Mouse (Mus musculus): ENCODE measurements around the gene Gin1. TPM values are rescaled to one million over a fixed set of nuclear protein-coding genes. Genes with fewer than 3 reads are reported as not detected.
"Not testable (repeated sequence)": the region's sequence is repeated elsewhere in the genome, so short reads cannot be mapped to it uniquely, and the experiment has no call there.

The Gin1 gene
- polyA plus RNA-seq, 1 experiment: 2.9 TPM

DNA sequence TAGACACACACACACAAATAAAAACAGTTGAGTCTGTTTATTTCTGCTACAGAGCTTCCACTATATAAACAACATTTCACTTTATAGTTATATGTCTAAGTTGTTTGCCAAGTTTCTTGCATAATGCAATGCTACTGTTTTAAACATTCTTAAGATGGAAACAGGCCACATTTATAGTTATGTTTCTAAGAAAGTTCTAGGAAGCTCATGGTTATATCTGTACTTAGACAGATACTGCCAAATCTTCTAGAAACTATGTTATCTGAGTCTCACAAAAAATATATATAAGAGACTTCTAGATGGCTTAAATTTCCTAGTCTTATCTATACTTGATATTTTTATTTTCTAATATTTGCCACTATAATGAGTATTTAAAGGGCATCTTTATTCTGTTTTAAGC lies 16.8 kb upstream of the Gin1 start:
- Histone ChIP-seq H3K36me3 (ENCODE audit: control insufficient read depth, insufficient read depth, low read length) (no peaks in the 10 kb centered on the region; the same call in none of the 2 replicates), H3K4me1 (ENCODE audit: control insufficient read depth, insufficient read depth, low read length) (no peaks in the 10 kb centered on the region), H3K4me3 (ENCODE audit: insufficient read depth, low read depth, low read length) (no peak overlapping the region), H3K27me3 (replicated peaks; ENCODE audit: control insufficient read depth, insufficient read depth, low read length) (no peaks in the 10 kb centered on the region), H3K27ac (ENCODE audit: insufficient read depth, low read depth, low read length) (no peak overlapping the region)
- TF ChIP-seq CTCF (conservative IDR thresholded peaks at IDR 0.05; ENCODE audit: insufficient read depth, insufficient read length, low read depth, low read length) (no peak), POLR2A (IDR thresholded peaks at IDR 0.05; ENCODE audit: low read depth, low read length) (no peak)
- no peak for DNase-seq

DNA sequence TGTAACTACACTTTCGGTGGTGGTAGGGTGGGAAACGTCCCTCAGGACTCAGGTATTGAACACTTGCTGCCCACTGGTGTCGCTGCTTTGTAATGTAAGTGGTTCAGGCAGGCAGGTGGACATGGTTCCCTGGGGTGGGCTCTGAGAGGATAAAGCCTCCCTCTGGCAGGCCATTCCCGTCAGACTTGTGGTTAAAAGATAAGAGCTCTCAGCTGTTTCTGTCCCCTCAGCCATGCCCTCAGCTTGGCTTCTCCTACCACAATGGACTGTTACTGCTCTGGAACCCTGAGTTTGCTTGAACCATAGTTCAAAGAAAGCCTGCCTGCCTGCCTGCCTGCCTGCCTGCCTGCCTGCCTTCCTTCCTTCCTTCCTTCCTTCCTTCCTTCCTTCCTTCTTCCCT lies 15.6 kb upstream of the Gin1 start:
- H3K36me3 ChIP-seq (ENCODE audit: control insufficient read depth, insufficient read depth, low read length): no peaks in the 10 kb centered on the region; the same call in none of the 2 replicates
- no peak overlapping the region for H3K4me3 ChIP-seq (ENCODE audit: insufficient read depth, low read depth, low read length)
- TF ChIP-seq POLR2A (IDR thresholded peaks at IDR 0.05; ENCODE audit: low read depth, low read length): no peak
- no peak for TF ChIP-seq CTCF (conservative IDR thresholded peaks at IDR 0.05; ENCODE audit: insufficient read depth, insufficient read length, low read depth, low read length)
- 83% methylated on average over 4 of the region's 4 CpGs for WGBS
- no peak overlapping the region for H3K27ac ChIP-seq (ENCODE audit: insufficient read depth, low read depth, low read length)
- no peaks in the 10 kb centered on the region for H3K4me1 ChIP-seq (ENCODE audit: control insufficient read depth, insufficient read depth, low read length)
- no peaks in the 10 kb centered on the region for H3K27me3 ChIP-seq (replicated peaks; ENCODE audit: control insufficient read depth, insufficient read depth, low read length)
- no peak for DNase-seq

- H3K4me3 ChIP-seq (ENCODE audit: insufficient read depth, low read depth, low read length): no peak overlapping the region
- DNase-seq: peak; percentile 34
- no peaks in the 10 kb centered on the region for H3K27me3 ChIP-seq (replicated peaks; ENCODE audit: control insufficient read depth, insufficient read depth, low read length)
- no peaks in the 10 kb centered on the region; the same call in 1 of the 2 replicates for H3K4me1 ChIP-seq (ENCODE audit: control insufficient read depth, insufficient read depth, low read length)
- H3K27ac ChIP-seq (ENCODE audit: insufficient read depth, low read depth, low read length): no peak overlapping the region
- TF ChIP-seq POLR2A (IDR thresholded peaks at IDR 0.05; ENCODE audit: low read depth, low read length): no peak
- H3K36me3 ChIP-seq (ENCODE audit: control insufficient read depth, insufficient read depth, low read length): no peaks in the 10 kb centered on the region; the same call in 1 of the 2 replicates
These were observed 10.1 kb upstream of the Gin1 start for GRCm38 (mm10) chr1:97759841-97760240.

DNA sequence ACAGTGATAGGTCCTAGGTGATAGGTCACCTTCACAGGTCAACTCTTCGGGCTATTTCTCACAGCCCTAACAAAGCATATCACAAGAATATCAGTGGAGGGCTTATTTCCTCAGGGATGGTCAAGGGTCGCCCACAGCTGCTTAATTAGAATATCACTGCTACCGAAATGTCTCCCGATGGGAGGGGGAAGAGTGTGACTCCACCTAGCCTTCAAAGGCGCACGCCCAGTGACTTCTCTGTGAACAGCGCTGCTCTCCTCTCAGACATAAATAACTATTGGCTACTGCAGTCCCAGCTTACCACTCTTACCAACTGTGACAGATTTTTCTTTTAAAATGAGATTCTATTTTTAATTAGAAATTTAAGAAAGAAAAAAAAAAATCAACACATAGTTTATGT lies 9.4 kb upstream of the Gin1 start:
- Histone ChIP-seq H3K27ac (ENCODE audit: insufficient read depth, low read depth, low read length) (0 out of 2 replicates have a peak overlapping the region, but pooled peaks have one; percentile 31), H3K27me3 (replicated peaks; ENCODE audit: control insufficient read depth, insufficient read depth, low read length) (no peaks in the 10 kb centered on the region), H3K36me3 (ENCODE audit: control insufficient read depth, insufficient read depth, low read length) (no peaks in the 10 kb centered on the region; the same call in 1 of the 2 replicates), H3K4me1 (ENCODE audit: control insufficient read depth, insufficient read depth, low read length) (no peaks in the 10 kb centered on the region; the same call in 1 of the 2 replicates), H3K4me3 (ENCODE audit: insufficient read depth, low read depth, low read length) (no peak overlapping the region)
- TF ChIP-seq CTCF (conservative IDR thresholded peaks at IDR 0.05; ENCODE audit: insufficient read depth, insufficient read length, low read depth, low read length): no peak
- TF ChIP-seq POLR2A (IDR thresholded peaks at IDR 0.05; ENCODE audit: low read depth, low read length): no peak
- no peak for DNase-seq
- WGBS: 73% methylated on average over 7 of the region's 7 CpGs

GRCm38 (mm10) chr1:97761477-97761876 lies 8.5 kb upstream of the Gin1 start:
- no peak overlapping the region for H3K4me3 ChIP-seq (ENCODE audit: insufficient read depth, low read depth, low read length)
- no peaks in the 10 kb centered on the region for H3K27me3 ChIP-seq (replicated peaks; ENCODE audit: control insufficient read depth, insufficient read depth, low read length)
- no peak for DNase-seq
- no peak for TF ChIP-seq CTCF (conservative IDR thresholded peaks at IDR 0.05; ENCODE audit: insufficient read depth, insufficient read length, low read depth, low read length)
- no peak for TF ChIP-seq POLR2A (IDR thresholded peaks at IDR 0.05; ENCODE audit: low read depth, low read length)
- WGBS: 82% methylated on average over 6 of the region's 6 CpGs
- H3K4me1 ChIP-seq (ENCODE audit: control insufficient read depth, insufficient read depth, low read length): no peaks in the 10 kb centered on the region; the same call in 1 of the 2 replicates
- H3K27ac ChIP-seq (ENCODE audit: insufficient read depth, low read depth, low read length): no peak overlapping the region
- H3K36me3 ChIP-seq (ENCODE audit: control insufficient read depth, insufficient read depth, low read length): no peaks in the 10 kb centered on the region; the same call in 1 of the 2 replicates

DNA sequence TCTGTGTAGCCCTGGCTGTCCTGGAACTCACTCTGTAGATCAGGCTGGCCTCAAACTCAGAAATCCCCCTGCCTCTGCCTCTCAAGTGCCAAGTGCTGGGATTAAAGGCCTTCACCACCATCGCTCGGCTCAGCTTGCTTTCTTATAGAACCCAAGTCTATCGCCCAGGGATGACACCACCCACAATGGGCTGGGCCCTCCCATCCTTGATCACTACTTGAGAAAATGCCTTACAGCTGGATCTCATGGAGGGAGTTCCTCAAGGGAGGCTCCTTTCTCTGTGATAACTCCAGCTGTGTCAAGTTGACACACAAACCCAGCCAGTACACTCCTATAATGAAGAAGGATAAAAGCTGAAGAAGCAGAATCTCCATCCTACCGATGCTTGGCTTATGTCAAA lies 4.3 kb upstream of the Gin1 start:
- 85% methylated on average over 4 of the region's 4 CpGs for WGBS
- not testable (repeated sequence) for H3K4me1 ChIP-seq (ENCODE audit: control insufficient read depth, insufficient read depth, low read length); DNase-seq; H3K4me3 ChIP-seq (ENCODE audit: insufficient read depth, low read depth, low read length); H3K36me3 ChIP-seq (ENCODE audit: control insufficient read depth, insufficient read depth, low read length); H3K27me3 ChIP-seq (replicated peaks; ENCODE audit: control insufficient read depth, insufficient read depth, low read length); H3K27ac ChIP-seq (ENCODE audit: insufficient read depth, low read depth, low read length)

GRCm38 (mm10) chr1:97768089-97768488 lies 1.9 kb upstream of the Gin1 start:
- no peak overlapping the region for H3K27ac ChIP-seq (ENCODE audit: insufficient read depth, low read depth, low read length)
- 70% methylated on average over 2 of the region's 2 CpGs for WGBS
- TF ChIP-seq POLR2A (IDR thresholded peaks at IDR 0.05; ENCODE audit: low read depth, low read length) (no peak), CTCF (conservative IDR thresholded peaks at IDR 0.05; ENCODE audit: insufficient read depth, insufficient read length, low read depth, low read length) (no peak)
- H3K36me3 ChIP-seq (ENCODE audit: control insufficient read depth, insufficient read depth, low read length): no peaks in the 10 kb centered on the region
- no peaks in the 10 kb centered on the region for H3K27me3 ChIP-seq (replicated peaks; ENCODE audit: control insufficient read depth, insufficient read depth, low read length)
- peaks cover 4% of the 10 kb centered on the region; the same call in 1 of the 2 replicates for H3K4me1 ChIP-seq (ENCODE audit: control insufficient read depth, insufficient read depth, low read length)
- peak; percentile 12 for DNase-seq
- no peak overlapping the region for H3K4me3 ChIP-seq (ENCODE audit: insufficient read depth, low read depth, low read length)

GRCm38 (mm10) chr1:97768906-97769293 lies 1.1 kb upstream of the Gin1 start:
- no peaks in the 10 kb centered on the region for H3K36me3 ChIP-seq (ENCODE audit: control insufficient read depth, insufficient read depth, low read length)
- H3K4me3 ChIP-seq (ENCODE audit: insufficient read depth, low read depth, low read length): peak overlapping the region; percentile 87
- H3K4me1 ChIP-seq (ENCODE audit: control insufficient read depth, insufficient read depth, low read length): peaks cover 4% of the 10 kb centered on the region; the same call in 1 of the 2 replicates
- H3K27me3 ChIP-seq (replicated peaks; ENCODE audit: control insufficient read depth, insufficient read depth, low read length): no peaks in the 10 kb centered on the region
- no peak overlapping the region; the same call in 1 of the 2 replicates for H3K27ac ChIP-seq (ENCODE audit: insufficient read depth, low read depth, low read length)
- 4% methylated on average over 7 of the region's 7 CpGs for WGBS
- no peak for TF ChIP-seq CTCF (conservative IDR thresholded peaks at IDR 0.05; ENCODE audit: insufficient read depth, insufficient read length, low read depth, low read length)
- no peak for TF ChIP-seq POLR2A (IDR thresholded peaks at IDR 0.05; ENCODE audit: low read depth, low read length)
- DNase-seq: no peak

Measured in kidney, adult 2 months (tissue).